Mouse (Mus musculus): ENCODE measurements around the gene Atp2c1. TPM values are rescaled to one million over a fixed set of nuclear protein-coding genes. Genes with fewer than 3 reads are reported as not detected.

Atp2c1 gene
- 60.6 and 68.5 TPM in 2 replicates for polyA plus RNA-seq (2015; fragmentation: Nextera tagmentation; extraction: Ambion mirVana)

DNA sequence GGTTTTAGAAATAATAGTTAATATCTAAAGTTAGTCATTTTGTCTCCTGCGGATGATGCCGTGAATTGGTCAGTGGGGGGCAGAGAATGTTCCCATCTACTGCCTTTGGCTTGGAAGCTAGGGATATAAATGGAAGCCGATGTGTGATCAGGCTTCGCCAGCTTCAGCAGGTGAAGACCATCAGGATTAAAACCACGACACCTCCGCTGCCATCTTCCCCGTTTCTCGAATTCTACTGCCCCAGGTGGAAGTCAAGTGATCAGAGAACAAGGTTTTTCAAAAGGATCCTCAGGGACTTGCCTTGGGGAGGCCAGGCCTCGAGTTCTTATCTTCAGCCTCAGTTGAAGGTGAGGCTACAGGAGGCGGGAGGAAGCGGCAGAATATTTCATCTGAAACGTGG lies at the start of gene Atp2c1:
Gene Atp2c1, minus strand, starts transcription at position 101 of the 400 bp plus-strand sequence.
- no peak for ATAC-seq (replicated peaks; ENCODE audit: low FRiP score)
- peaks cover 11% of the 10 kb centered on the region; the same call in 1 of the 2 replicates for H3K4me1 ChIP-seq
- 91% methylated on average over 12 of the region's 12 CpGs for WGBS
- H3K27me3 ChIP-seq, result no peaks in the 10 kb centered on the region
- H3K4me2 ChIP-seq, result no peak within 1 kb of the TSS
- H3K4me3 ChIP-seq (replicated peaks), result no peak within 1 kb of the TSS
- no peaks in the 10 kb centered on the region for H3K9me3 ChIP-seq (replicated peaks)
- no peak within 1 kb of the TSS for H3K27ac ChIP-seq
- no peaks in the 10 kb centered on the region for H3K36me3 ChIP-seq
- H3K9ac ChIP-seq, result no peak within 1 kb of the TSS

DNA sequence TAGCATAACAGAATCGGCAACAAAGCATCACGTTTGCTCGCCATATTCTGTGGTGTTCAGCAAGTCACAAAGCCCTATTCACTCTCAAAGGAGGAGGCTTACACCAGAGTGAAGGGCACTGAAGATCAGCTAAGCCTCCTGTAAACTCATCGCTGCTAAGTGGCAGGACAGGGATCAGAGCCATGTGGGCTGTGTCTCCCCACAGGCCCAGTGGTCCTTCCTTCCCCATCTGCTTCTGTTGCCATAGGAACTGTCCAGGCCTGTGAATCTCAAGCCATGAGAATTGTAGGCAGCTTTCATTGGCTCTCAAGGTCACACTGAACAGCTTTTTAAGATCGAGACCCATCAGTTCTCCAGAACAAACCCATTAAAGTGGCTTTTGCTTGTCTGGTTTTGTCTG lies 30.3 kb upstream of the Atp2c1 start:
- Histone ChIP-seq H3K4me3 (replicated peaks) (no peak overlapping the region), H3K27ac (no peak overlapping the region), H3K9ac (no peak overlapping the region), H3K4me1 (peaks cover 29% of the 10 kb centered on the region), H3K4me2 (no peak overlapping the region), H3K36me3 (no peaks in the 10 kb centered on the region), H3K9me3 (replicated peaks) (no peaks in the 10 kb centered on the region), H3K27me3 (0 out of 2 replicates have a peak, but pooled peaks cover 4% of the 10 kb centered on the region)
- 86% methylated on average over 5 of the region's 5 CpGs for WGBS
- no peak for ATAC-seq (replicated peaks; ENCODE audit: low FRiP score)

DNA sequence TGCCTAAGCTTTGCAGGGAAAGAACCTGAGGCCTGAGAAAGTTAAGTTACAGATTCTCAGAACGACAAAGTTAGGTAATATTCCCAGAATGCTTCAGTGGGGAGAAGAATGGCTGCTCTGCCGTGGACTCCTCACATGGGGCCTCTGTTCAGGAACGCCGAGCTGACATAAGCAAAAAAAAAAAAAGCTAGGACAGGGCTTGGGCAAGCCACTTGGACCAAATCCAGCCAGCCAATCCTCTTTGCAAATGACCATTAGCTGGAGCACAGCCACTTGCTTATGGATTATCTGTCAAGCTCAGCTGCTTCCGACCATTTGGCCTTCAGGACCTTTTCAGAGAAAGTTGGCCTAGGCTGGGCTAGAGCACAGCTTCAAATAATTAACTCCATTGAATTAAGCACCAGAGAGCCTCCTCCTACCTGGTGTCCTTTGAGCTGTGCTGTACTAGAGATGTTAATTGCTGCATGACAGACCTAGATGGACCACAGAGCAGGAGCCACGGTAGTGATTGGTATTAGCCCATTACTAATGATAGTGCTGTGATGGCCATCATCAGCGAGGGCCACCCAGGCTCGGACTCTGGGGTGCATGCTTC lies 29.1 kb upstream of the Atp2c1 start:
- Histone ChIP-seq H3K27ac (no peak overlapping the region), H3K9me3 (replicated peaks) (no peaks in the 10 kb centered on the region), H3K9ac (no peak overlapping the region), H3K4me1 (peaks cover 29% of the 10 kb centered on the region), H3K4me3 (replicated peaks) (no peak overlapping the region), H3K27me3 (0 out of 2 replicates have a peak, but pooled peaks cover 4% of the 10 kb centered on the region), H3K36me3 (no peaks in the 10 kb centered on the region), H3K4me2 (no peak overlapping the region)
- WGBS, result 44% methylated on average over 8 of the region's 8 CpGs
- ATAC-seq (replicated peaks; ENCODE audit: low FRiP score), result peak; percentile 52; the same call in 1 of the 2 replicates

DNA sequence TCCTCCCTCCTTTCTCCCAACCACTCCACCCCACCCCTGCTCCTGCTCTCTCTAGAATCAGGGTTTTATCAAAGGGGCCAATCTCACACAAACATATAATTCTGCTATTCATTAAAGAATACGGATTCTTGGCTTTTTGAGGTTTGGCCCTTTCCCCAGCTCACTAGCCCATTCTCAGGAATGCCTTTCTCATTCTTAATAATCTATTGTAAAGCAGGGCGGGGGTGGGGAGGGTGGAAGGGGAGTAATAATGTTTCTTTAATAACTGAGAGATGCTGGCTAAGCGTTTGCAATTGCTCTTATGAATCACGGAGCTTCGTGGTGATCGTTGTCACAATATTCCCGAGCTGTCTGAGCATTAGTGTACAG lies 27.3 kb upstream of the Atp2c1 start:
- peak overlapping the region; percentile 27 for H3K4me3 ChIP-seq (replicated peaks)
- peak overlapping the region; percentile 54 for H3K4me2 ChIP-seq
- no peak overlapping the region for H3K9ac ChIP-seq
- 56% methylated on average over 7 of the region's 7 CpGs for WGBS
- H3K9me3 ChIP-seq (replicated peaks), result no peaks in the 10 kb centered on the region
- no peaks in the 10 kb centered on the region for H3K36me3 ChIP-seq
- no peak for ATAC-seq (replicated peaks; ENCODE audit: low FRiP score)
- peak overlapping the region; percentile 51; the same call in 1 of the 2 replicates for H3K27ac ChIP-seq
- H3K27me3 ChIP-seq, result 0 out of 2 replicates have a peak, but pooled peaks cover 4% of the 10 kb centered on the region
- peaks cover 29% of the 10 kb centered on the region for H3K4me1 ChIP-seq

DNA sequence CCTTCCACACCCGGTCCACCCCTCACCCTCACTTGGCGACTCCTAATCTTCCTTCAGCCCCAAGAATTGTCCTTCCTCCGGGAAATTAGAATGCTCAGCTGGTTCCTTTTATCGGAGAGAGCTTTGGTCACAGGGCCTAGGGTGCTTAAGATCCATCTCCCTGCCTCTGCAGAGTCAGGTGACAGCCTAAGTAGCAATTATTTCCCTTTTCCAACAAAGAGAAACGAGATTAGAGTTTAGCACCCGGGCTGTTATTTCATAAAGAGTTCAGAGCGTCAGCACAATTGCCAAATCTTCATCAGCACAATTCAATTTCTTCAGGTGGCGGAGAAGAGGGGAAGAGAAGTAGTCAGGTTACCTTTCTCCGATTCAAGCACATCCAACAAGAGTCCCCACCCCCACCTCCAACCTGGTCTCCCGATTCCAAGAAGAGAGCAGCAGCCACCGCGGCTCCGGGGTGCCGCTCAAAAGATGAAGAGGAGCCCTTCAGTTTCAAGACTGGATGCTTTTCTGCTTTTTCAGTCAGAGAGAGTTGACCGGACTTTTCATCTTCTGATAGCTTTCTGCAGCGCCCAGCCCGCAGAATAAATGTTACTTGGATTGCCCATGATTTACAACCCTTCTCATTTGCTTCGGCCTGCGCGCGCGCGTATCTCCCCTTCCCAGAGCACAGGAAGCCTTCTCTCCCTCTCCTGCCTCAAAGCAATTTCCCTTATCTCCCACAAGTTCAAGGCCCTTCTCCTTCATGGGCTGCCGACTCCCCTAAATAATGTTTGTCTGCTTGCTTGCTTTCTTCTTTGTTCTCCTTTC lies 26.7 kb upstream of the Atp2c1 start:
- Histone ChIP-seq H3K27me3 (0 out of 2 replicates have a peak, but pooled peaks cover 4% of the 10 kb centered on the region), H3K9me3 (replicated peaks) (no peaks in the 10 kb centered on the region), H3K4me2 (peak overlapping the region; percentile 54), H3K4me3 (replicated peaks) (peak overlapping the region; percentile 27), H3K9ac (no peak overlapping the region), H3K36me3 (no peaks in the 10 kb centered on the region), H3K27ac (peak overlapping the region; percentile 51; the same call in 1 of the 2 replicates), H3K4me1 (peaks cover 32% of the 10 kb centered on the region)
- ATAC-seq (replicated peaks; ENCODE audit: low FRiP score), result no peak
- WGBS, result 8% methylated on average over 24 of the region's 24 CpGs

DNA sequence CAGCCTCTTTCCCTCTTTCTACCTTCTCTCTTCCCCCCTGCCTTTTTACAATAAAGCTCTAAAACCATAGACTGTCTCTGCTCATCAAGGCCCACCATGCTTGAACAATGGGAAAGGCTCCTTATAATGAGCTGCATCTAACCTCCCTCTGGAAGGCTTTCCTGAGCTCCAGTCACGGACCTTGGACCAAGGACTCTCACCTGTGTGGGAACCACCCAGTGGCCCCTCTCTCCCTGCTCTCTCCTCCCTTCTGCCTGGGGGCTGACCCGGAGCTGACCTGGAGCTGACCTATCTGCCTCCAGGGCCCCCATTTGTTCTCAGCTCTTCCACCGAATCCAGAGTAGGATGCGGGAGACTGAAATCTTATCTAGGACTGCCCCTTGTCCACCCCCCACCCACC lies 24.3 kb upstream of the Atp2c1 start:
- Histone ChIP-seq H3K27me3 (0 out of 2 replicates have a peak, but pooled peaks cover 4% of the 10 kb centered on the region), H3K27ac (no peak overlapping the region), H3K4me2 (no peak overlapping the region), H3K36me3 (no peaks in the 10 kb centered on the region), H3K9me3 (replicated peaks) (no peaks in the 10 kb centered on the region), H3K4me3 (replicated peaks) (no peak overlapping the region), H3K4me1 (peaks cover 39% of the 10 kb centered on the region), H3K9ac (no peak overlapping the region)
- WGBS, result 28% methylated on average over 4 of the region's 4 CpGs
- no peak for ATAC-seq (replicated peaks; ENCODE audit: low FRiP score)

DNA sequence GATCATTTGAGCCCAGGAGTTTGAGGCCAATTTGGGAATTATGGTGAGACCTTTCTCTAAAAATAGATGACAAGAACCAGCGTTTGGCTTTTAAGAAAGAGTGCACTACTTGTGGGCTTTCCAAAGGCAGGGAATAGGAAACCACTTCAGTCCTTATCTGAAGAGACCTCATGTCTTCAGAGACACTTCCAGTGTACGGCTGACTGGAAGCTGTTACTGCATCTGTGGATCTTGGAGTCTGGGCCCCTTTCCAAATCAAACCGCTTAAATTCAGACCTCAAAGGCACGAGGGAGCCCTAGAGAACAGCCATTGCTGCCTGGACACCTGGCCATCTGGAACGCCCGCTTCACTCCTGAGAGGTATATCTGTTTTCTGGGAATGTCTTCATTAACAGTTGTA lies 22.0 kb upstream of the Atp2c1 start:
- peaks cover 21% of the 10 kb centered on the region for H3K4me1 ChIP-seq
- H3K4me3 ChIP-seq (replicated peaks), result no peak overlapping the region
- no peak overlapping the region for H3K9ac ChIP-seq
- no peaks in the 10 kb centered on the region for H3K9me3 ChIP-seq (replicated peaks)
- WGBS, result 58% methylated on average over 6 of the region's 6 CpGs
- ATAC-seq (replicated peaks; ENCODE audit: low FRiP score), result 0 out of 2 replicates have a peak, but pooled peaks have one; percentile 33
- H3K27me3 ChIP-seq, result 0 out of 2 replicates have a peak, but pooled peaks cover 4% of the 10 kb centered on the region
- H3K36me3 ChIP-seq, result no peaks in the 10 kb centered on the region
- H3K27ac ChIP-seq, result no peak overlapping the region
- H3K4me2 ChIP-seq, result no peak overlapping the region

DNA sequence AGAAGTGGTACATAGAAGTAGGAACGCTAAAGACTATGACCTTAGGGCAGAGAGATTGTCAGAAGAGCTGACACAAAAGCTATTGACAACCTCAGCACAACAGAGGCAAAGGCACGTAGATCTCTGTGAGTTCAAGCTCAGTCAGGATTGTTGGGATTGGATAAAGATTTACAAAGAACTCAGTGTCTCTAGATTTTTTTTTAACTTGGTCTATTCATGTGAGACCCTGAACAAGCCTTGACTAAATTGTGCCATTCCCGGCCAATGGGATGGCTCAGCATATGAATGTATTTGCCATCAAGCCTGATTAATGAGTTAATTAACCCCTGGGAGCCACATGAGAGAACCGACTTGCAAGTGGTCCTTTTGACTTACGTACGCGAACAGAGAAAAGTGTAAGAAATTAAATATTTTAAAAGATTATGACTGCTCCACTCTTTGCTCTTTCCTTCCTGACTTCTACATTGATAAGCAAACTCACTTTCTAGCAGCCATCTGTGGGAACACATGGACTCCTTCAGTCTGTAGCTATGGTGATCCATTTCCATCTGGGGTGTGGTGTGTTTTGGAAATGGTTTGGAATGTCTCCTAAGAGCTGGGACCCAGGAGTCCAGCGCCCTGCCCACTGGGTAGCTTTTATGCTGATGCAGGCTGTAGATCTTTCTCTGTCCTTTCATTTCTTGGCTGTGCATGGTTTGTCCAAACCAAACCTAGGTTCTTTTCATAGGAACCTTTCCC lies 17.1 kb upstream of the Atp2c1 start:
- H3K9ac ChIP-seq, result no peak overlapping the region
- no peak overlapping the region for H3K4me2 ChIP-seq
- no peaks in the 10 kb centered on the region for H3K36me3 ChIP-seq
- WGBS, result 78% methylated on average over 8 of the region's 8 CpGs
- ATAC-seq (replicated peaks; ENCODE audit: low FRiP score), result no peak
- H3K4me3 ChIP-seq (replicated peaks), result no peak overlapping the region
- H3K27ac ChIP-seq, result no peak overlapping the region
- H3K4me1 ChIP-seq, result peaks cover 12% of the 10 kb centered on the region
- no peaks in the 10 kb centered on the region for H3K9me3 ChIP-seq (replicated peaks)
- no peaks in the 10 kb centered on the region for H3K27me3 ChIP-seq

DNA sequence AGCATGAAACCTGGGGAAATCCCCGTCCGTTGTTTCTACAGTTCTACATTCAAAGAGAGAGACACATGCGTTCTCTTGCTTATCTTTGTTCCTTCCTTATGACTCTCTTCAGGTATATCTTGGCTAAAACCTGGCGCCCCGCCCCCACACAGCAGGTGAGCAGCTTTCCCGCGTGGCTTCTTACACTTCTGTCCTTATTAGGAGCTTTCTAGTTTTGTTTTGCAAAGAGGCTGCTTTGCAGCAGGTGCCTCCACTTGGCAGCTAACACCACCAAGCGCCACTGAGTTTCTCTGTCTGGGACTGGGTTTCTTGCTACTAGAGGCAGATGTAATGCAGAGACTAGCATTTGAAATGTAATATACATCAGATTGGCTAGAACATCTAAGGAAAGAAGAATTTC lies 10.4 kb upstream of the Atp2c1 start:
- Histone ChIP-seq H3K9ac (no peak overlapping the region), H3K27ac (no peak overlapping the region)
- ATAC-seq (replicated peaks; ENCODE audit: low FRiP score), result no peak

DNA sequence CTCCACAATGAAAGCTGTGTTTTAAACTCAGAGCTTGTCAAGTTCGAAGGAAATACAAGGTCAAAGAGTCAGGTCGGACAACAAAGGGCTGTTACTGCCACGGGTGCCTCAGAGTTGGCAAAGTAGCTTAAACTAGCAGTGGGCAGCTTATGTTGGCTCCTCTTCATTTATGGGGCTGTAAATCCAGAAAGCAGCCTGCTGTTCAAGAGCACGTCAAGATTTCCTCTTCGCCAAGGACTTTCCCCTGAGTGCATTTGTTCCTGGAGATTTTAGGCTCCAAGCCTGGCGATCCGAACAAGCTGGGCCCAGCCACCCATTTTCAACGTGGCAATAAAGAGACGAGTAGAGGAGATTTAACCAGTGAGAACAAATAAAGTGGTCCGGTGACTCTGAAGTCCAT lies 9.8 kb upstream of the Atp2c1 start:
- Histone ChIP-seq H3K4me1 (peaks cover 20% of the 10 kb centered on the region), H3K9me3 (replicated peaks) (no peaks in the 10 kb centered on the region), H3K27me3 (no peaks in the 10 kb centered on the region), H3K36me3 (no peaks in the 10 kb centered on the region), H3K4me3 (replicated peaks) (no peak overlapping the region), H3K9ac (no peak overlapping the region), H3K27ac (no peak overlapping the region), H3K4me2 (0 out of 2 replicates have a peak overlapping the region, but pooled peaks have one; percentile 7)
- WGBS, result 21% methylated on average over 10 of the region's 10 CpGs
- ATAC-seq (replicated peaks; ENCODE audit: low FRiP score), result no peak

More for the DNA sequence above, 10.4 kb upstream of the Atp2c1 start:
- Histone ChIP-seq H3K9me3 (replicated peaks) (no peaks in the 10 kb centered on the region), H3K4me2 (no peak overlapping the region), H3K27me3 (no peaks in the 10 kb centered on the region), H3K4me3 (replicated peaks) (no peak overlapping the region), H3K4me1 (peaks cover 20% of the 10 kb centered on the region), H3K36me3 (no peaks in the 10 kb centered on the region)
- 45% methylated on average over 8 of the region's 8 CpGs for WGBS

DNA sequence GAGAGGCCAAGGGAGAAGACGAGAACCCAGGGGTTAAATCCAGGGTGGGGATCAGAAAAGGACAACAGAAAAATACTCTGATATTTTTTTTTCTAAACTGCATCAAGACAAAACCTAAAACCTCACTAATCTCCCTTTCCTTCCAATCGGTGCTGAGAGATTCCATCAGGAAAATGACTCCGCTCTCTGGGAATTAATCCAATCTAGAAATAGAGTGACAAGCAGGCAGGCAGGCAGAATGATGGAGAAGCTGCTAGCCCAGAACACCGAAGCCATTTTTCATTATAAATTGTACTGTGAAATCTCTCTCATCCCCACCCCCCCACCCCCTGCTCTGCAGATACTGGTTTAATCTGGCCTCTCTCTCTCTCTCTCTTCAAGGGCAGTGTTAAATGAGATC lies 1.8 kb downstream of the Atp2c1 start:
- WGBS, result 54% methylated on average over 4 of the region's 4 CpGs
- ATAC-seq (replicated peaks; ENCODE audit: low FRiP score), result no peak
- H3K9ac ChIP-seq, result no peak overlapping the region
- no peaks in the 10 kb centered on the region for H3K36me3 ChIP-seq
- H3K4me1 ChIP-seq, result peaks cover 27% of the 10 kb centered on the region
- H3K4me2 ChIP-seq, result no peak overlapping the region
- H3K9me3 ChIP-seq (replicated peaks), result no peaks in the 10 kb centered on the region
- H3K27ac ChIP-seq, result no peak overlapping the region
- no peak overlapping the region for H3K4me3 ChIP-seq (replicated peaks)
- H3K27me3 ChIP-seq, result no peaks in the 10 kb centered on the region

DNA sequence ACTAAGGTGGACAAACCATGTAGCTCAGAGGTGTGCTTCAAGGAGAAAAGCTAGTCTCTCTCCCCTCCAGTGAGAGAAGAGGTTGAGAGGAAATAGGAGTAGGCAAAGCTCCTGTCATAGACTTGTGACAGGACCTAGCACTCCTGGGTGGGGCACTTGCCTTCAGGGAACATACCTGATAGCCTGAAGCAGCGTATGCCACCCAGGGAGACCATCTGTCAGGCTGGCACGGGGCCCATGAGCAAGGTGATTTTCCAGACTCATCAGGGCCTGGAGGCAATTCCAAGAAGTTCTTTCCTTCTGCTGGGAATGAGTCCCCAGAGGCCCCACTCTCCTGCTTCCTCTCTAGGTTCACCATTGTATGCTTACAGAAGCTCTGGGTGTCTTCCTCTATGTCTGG lies 4.1 kb downstream of the Atp2c1 start:
- 63% methylated on average over 2 of the region's 2 CpGs for WGBS
- Histone ChIP-seq H3K4me1 (peaks cover 27% of the 10 kb centered on the region), H3K27ac (no peak overlapping the region), H3K9ac (no peak overlapping the region), H3K4me3 (replicated peaks) (no peak overlapping the region), H3K27me3 (no peaks in the 10 kb centered on the region), H3K9me3 (replicated peaks) (no peaks in the 10 kb centered on the region), H3K4me2 (no peak overlapping the region), H3K36me3 (no peaks in the 10 kb centered on the region)
- ATAC-seq (replicated peaks; ENCODE audit: low FRiP score), result no peak

Data from kidney, embryonic 15.5 days (tissue).